Mouse (Mus musculus): ENCODE data around the gene Tenm4. TPM values are rescaled to one million over a fixed set of nuclear protein-coding genes. Genes with fewer than 3 reads are reported as not detected.

Tenm4 gene
- polyA plus RNA-seq, 1 experiment from 2014 or later = 4.6 TPM

GRCm38 (mm10) chr7:96703958-96704357 is 532.9 kb downstream of the Tenm4 start:
- no peak overlapping the region for H3K4me2 ChIP-seq (replicated peaks; ENCODE audit: low read depth)
- H3K27me3 ChIP-seq (replicated peaks; ENCODE audit: control insufficient read depth, insufficient read depth, low read length) = no peaks in the 10 kb centered on the region
- H3K36me3 ChIP-seq (ENCODE audit: control insufficient read depth, insufficient read depth) = no peaks in the 10 kb centered on the region; the same call in 1 of the 2 replicates
- H3K9me3 ChIP-seq (ENCODE audit: control insufficient read depth) = no peaks in the 10 kb centered on the region
- no peak overlapping the region for H3K27ac ChIP-seq (ENCODE audit: low read depth, low read length)
- H3K9ac ChIP-seq (ENCODE audit: low read depth, low read length) = no peak overlapping the region
- H3K4me1 ChIP-seq (replicated peaks; ENCODE audit: control insufficient read depth, insufficient read depth, low read length) = no peaks in the 10 kb centered on the region
- TF ChIP-seq CTCF (IDR thresholded peaks at IDR 0.05; ENCODE audit: low read depth) = no peak
- WGBS = 84% methylated on average over 16 of the region's 16 CpGs
- no peak overlapping the region for H3K4me3 ChIP-seq (ENCODE audit: low read depth, low read length)
- ATAC-seq = no peak

GRCm38 (mm10) chr7:96705307-96706129 is 534.5 kb downstream of the Tenm4 start:
- no peaks in the 10 kb centered on the region; the same call in 1 of the 2 replicates for H3K36me3 ChIP-seq (ENCODE audit: control insufficient read depth, insufficient read depth)
- H3K27me3 ChIP-seq (replicated peaks; ENCODE audit: control insufficient read depth, insufficient read depth, low read length) = no peaks in the 10 kb centered on the region
- H3K9me3 ChIP-seq (ENCODE audit: control insufficient read depth) = no peaks in the 10 kb centered on the region
- no peak overlapping the region for H3K27ac ChIP-seq (ENCODE audit: low read depth, low read length)
- no peak overlapping the region for H3K9ac ChIP-seq (ENCODE audit: low read depth, low read length)
- H3K4me2 ChIP-seq (replicated peaks; ENCODE audit: low read depth) = no peak overlapping the region
- peak; percentile 31; the same call in 1 of the 2 replicates for ATAC-seq
- H3K4me3 ChIP-seq (ENCODE audit: low read depth, low read length) = no peak overlapping the region
- 59% methylated on average over 8 of the region's 8 CpGs for WGBS
- H3K4me1 ChIP-seq (replicated peaks; ENCODE audit: control insufficient read depth, insufficient read depth, low read length) = no peaks in the 10 kb centered on the region
- TF ChIP-seq CTCF (IDR thresholded peaks at IDR 0.05; ENCODE audit: low read depth) = no peak

GRCm38 (mm10) chr7:96706531-96706930 is 535.5 kb downstream of the Tenm4 start:
- Histone ChIP-seq H3K4me3 (ENCODE audit: low read depth, low read length) (no peak overlapping the region), H3K36me3 (ENCODE audit: control insufficient read depth, insufficient read depth) (no peaks in the 10 kb centered on the region; the same call in 1 of the 2 replicates), H3K27me3 (replicated peaks; ENCODE audit: control insufficient read depth, insufficient read depth, low read length) (no peaks in the 10 kb centered on the region), H3K9ac (ENCODE audit: low read depth, low read length) (no peak overlapping the region), H3K4me2 (replicated peaks; ENCODE audit: low read depth) (no peak overlapping the region), H3K9me3 (ENCODE audit: control insufficient read depth) (no peaks in the 10 kb centered on the region), H3K27ac (ENCODE audit: low read depth, low read length) (no peak overlapping the region), H3K4me1 (replicated peaks; ENCODE audit: control insufficient read depth, insufficient read depth, low read length) (no peaks in the 10 kb centered on the region)
- TF ChIP-seq CTCF (IDR thresholded peaks at IDR 0.05; ENCODE audit: low read depth) = no peak
- whole genome bisulfite sequencing = 91% methylated on average over 7 of the region's 7 CpGs
- ATAC-seq = no peak

GRCm38 (mm10) chr7:96707112-96707511 is 536.1 kb downstream of the Tenm4 start:
- H3K4me3 ChIP-seq (ENCODE audit: low read depth, low read length) = no peak overlapping the region
- no peak overlapping the region for H3K9ac ChIP-seq (ENCODE audit: low read depth, low read length)
- H3K4me2 ChIP-seq (replicated peaks; ENCODE audit: low read depth) = no peak overlapping the region
- no peak for ATAC-seq
- WGBS = 89% methylated on average over 2 of the region's 2 CpGs
- H3K36me3 ChIP-seq (ENCODE audit: control insufficient read depth, insufficient read depth) = no peaks in the 10 kb centered on the region; the same call in 1 of the 2 replicates
- H3K27ac ChIP-seq (ENCODE audit: low read depth, low read length) = no peak overlapping the region
- H3K4me1 ChIP-seq (replicated peaks; ENCODE audit: control insufficient read depth, insufficient read depth, low read length) = no peaks in the 10 kb centered on the region
- no peaks in the 10 kb centered on the region for H3K9me3 ChIP-seq (ENCODE audit: control insufficient read depth)
- no peaks in the 10 kb centered on the region for H3K27me3 ChIP-seq (replicated peaks; ENCODE audit: control insufficient read depth, insufficient read depth, low read length)
- no peak for TF ChIP-seq CTCF (IDR thresholded peaks at IDR 0.05; ENCODE audit: low read depth)

GRCm38 (mm10) chr7:96708071-96708470 is 537.0 kb downstream of the Tenm4 start:
- no peak for TF ChIP-seq CTCF (IDR thresholded peaks at IDR 0.05; ENCODE audit: low read depth)
- no peak for ATAC-seq
- H3K27ac ChIP-seq (ENCODE audit: low read depth, low read length) = no peak overlapping the region

GRCm38 (mm10) chr7:96708561-96708960 is 537.5 kb downstream of the Tenm4 start:
- H3K27me3 ChIP-seq (replicated peaks; ENCODE audit: control insufficient read depth, insufficient read depth, low read length) = no peaks in the 10 kb centered on the region
- H3K9me3 ChIP-seq (ENCODE audit: control insufficient read depth) = no peaks in the 10 kb centered on the region
- H3K9ac ChIP-seq (ENCODE audit: low read depth, low read length) = no peak overlapping the region
- H3K4me2 ChIP-seq (replicated peaks; ENCODE audit: low read depth) = no peak overlapping the region
- H3K36me3 ChIP-seq (ENCODE audit: control insufficient read depth, insufficient read depth) = no peaks in the 10 kb centered on the region; the same call in 1 of the 2 replicates
- H3K27ac ChIP-seq (ENCODE audit: low read depth, low read length) = no peak overlapping the region
- no peak overlapping the region for H3K4me3 ChIP-seq (ENCODE audit: low read depth, low read length)
- H3K4me1 ChIP-seq (replicated peaks; ENCODE audit: control insufficient read depth, insufficient read depth, low read length) = no peaks in the 10 kb centered on the region
- ATAC-seq = no peak
- TF ChIP-seq CTCF (IDR thresholded peaks at IDR 0.05; ENCODE audit: low read depth) = no peak
- 83% methylated on average over 5 of the region's 5 CpGs for WGBS

More at GRCm38 (mm10) chr7:96708071-96708470, 537.0 kb downstream of the Tenm4 start:
- no peaks in the 10 kb centered on the region for H3K4me1 ChIP-seq (replicated peaks; ENCODE audit: control insufficient read depth, insufficient read depth, low read length)
- no peak overlapping the region for H3K4me2 ChIP-seq (replicated peaks; ENCODE audit: low read depth)
- no peaks in the 10 kb centered on the region for H3K27me3 ChIP-seq (replicated peaks; ENCODE audit: control insufficient read depth, insufficient read depth, low read length)
- no peak overlapping the region for H3K4me3 ChIP-seq (ENCODE audit: low read depth, low read length)
- no peaks in the 10 kb centered on the region for H3K9me3 ChIP-seq (ENCODE audit: control insufficient read depth)
- H3K36me3 ChIP-seq (ENCODE audit: control insufficient read depth, insufficient read depth) = no peaks in the 10 kb centered on the region; the same call in 1 of the 2 replicates
- WGBS = 64% methylated on average over 5 of the region's 5 CpGs
- H3K9ac ChIP-seq (ENCODE audit: low read depth, low read length) = no peak overlapping the region
